Mouse (Mus musculus) adrenal gland, adult 2 months (tissue): ENCODE measurements at regions not wholly inside any gene's neighbourhood (a gene's known extent, or its start where the extent isn't known, plus 50 kb on each side); places are given as distances from the start of the nearest gene placed in this dataset.

Experiments
- DNase-seq: peaks from one replicate; pipeline ENCODE4 v3.0.0; 2021

DNA sequence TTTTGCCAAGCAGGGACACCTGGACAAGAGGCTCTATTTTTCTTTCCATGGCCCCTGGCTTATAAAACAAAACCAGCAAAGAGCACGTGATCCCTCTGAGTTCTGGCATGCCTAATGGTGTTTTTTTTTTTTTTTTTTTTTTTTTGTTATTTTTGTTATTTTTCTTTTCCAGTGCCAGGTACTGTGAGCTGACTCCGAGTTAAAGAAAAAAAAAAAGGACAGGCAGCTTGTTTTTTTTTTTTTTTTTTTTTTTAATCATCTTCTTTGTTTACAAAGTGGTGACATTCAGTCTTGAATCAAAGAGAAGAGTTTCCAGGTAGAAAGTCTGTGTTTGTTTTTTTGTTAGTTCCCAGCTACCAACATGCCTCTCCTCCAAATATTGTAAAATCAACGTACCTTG is 263.8 kb downstream of the Bcl11a start:
- DNase-seq, result no peak

DNA sequence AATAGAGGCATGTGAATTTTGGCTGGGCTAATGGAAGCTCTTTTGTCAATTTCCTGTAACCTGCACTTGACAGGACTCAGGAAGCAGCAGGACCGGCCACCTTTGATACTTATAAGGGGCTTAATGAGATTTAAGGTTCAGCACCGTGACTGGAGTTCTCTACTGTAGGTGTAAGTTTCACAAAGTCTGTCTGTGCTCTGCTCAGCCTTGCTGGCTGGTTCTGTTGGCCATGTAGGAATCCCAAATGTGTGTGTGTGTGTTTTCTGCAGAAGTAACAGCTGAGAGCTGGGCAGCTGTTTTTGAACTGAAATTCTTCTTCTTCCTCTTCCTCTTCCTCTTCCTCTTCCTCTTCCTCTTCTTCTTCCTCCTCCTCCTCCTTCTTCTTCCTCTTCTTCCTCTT is 264.3 kb downstream of the Bcl11a start:
- no peak for DNase-seq

GRCm38 (mm10) chr11:24342732-24343131 is 264.9 kb downstream of the Bcl11a start:
- no peak for DNase-seq

DNA sequence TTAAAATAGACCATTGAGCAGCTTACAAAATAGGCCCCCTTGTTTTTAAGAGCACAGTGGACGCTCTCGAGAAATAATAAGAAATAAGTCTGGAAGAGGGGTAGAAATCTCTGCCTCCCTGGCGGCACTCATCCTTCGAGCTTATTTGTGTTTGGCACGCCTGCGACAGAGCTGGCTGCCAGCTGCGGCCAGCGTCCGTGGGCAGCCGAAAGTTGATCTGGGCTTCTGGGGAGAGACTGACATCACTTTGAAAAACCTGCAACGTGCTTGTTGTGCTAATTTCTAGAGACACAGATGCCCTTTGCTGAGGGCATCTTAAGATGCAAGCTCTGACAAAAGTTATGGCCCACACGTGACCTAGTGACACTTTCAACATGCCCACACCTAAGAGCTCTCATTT is 269.4 kb downstream of the Bcl11a start:
- DNase-seq, result no peak

DNA sequence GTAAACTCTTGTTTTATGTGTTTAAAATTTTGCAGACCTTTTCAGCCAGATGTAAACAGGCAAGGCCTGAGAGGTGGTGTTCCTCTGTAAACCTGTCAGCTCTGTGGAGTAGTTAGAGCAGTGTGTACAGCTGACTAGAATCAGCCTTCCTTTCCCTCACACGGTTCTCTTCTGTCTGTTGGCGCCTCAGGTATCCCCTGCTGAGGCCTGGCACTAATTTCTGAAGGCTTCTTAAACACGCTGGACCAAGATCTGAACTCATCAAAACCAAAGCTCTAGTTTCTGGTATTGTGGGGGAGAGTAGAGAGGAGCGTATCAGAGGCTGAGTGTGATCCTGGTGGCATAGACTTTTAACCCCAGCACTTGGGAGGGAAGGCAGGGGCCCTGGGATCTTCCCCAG is 270.9 kb downstream of the Bcl11a start:
- DNase-seq, result no peak

DNA sequence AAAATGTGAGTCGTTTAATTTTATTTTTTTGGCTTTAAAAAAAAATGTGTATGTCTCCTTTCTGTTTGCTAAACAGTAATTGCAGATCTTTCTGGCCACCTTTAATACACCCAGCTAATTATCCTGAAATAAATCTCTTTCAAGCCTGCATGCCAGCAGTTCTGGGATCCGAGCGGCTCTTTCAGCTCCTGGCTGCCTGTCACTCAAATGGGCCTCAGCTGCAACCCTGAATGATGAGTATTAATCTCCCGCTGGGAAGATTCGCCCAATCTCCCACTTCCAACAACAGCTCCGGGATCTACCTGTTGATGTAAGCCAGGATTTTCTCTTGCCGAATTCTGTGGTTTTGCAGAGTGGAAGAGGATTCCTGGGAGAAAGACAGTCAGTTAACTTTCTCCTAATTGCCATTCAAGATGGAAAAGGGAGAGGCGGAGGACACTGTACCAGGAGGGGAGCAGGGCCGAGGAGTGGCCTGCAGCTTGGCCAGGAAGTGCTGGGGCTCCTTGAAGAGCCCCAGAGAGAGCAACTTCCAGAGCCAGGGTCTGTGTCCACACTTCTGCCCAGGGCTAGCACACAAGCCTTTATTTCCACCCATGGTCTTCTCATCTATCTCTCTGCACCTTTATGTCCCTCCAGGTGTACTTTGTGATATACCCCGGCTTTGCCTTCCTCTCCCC is 272.2 kb downstream of the Bcl11a start:
- DNase-seq, result no peak

DNA sequence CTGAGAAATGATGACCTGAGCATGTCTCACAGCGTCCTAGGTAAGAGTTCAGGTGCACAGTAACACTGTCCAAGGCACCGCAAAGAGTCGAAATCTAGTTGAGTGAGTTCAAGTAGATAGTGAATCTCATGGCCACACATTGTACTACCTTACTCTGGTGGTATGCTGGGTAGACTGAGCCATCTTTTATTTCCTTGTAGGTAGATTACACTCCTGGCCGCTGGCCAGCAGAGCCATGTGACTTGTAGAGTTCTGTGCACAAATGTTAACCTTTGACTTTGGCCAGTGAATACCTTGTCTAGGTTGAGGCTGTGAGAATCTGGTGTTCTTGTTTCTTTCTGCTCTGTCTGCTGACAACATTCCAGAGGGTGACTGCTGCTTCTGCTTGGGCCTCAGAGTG is 273.0 kb downstream of the Bcl11a start:
- DNase-seq, result no peak

- no peak for DNase-seq
These were observed 274.2 kb downstream of the Bcl11a start for GRCm38 (mm10) chr11:24352071-24352470.

DNA sequence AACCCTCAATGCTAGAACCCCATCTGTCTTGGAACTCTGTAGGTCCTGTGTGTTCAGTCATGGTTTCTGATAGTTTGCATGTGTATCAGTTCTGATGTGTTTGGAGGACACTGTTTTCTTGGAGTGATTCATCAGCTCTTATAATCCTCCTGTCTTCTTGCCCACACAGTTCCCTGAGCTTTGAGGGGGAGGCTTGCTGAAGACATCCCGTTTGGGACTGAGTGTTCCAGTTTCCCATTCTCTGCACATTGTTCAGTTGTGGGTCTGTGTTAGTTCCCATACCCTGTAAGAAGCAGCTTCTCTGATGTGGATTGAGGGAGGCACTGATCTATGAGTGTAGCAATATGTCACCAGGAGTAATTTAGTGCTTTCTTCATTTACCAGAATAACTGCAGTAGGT is 275.2 kb downstream of the Bcl11a start:
- no peak for DNase-seq

DNA sequence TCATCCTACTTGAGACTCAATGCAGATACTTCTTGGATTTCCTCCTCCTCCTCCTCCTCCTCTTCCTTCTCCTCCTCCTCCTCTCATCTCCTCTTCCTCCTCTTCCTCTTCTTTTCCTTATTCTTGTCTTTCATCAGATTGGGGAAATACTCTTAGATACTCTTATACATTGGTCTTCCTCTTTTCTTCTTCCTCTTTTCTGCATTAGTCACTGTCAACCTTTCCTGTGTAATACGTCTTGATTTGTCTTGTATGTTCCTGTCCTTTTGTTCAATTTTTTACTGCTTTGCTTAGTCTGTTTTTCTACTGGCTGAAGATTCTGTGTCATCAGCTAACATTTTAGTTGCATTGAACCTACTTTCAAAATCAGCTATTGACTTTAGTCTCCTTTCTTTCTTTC is 279.5 kb downstream of the Bcl11a start:
- no peak for DNase-seq

- DNase-seq, result no peak
These were observed 281.2 kb downstream of the Bcl11a start for GRCm38 (mm10) chr11:24359086-24359485.

DNA sequence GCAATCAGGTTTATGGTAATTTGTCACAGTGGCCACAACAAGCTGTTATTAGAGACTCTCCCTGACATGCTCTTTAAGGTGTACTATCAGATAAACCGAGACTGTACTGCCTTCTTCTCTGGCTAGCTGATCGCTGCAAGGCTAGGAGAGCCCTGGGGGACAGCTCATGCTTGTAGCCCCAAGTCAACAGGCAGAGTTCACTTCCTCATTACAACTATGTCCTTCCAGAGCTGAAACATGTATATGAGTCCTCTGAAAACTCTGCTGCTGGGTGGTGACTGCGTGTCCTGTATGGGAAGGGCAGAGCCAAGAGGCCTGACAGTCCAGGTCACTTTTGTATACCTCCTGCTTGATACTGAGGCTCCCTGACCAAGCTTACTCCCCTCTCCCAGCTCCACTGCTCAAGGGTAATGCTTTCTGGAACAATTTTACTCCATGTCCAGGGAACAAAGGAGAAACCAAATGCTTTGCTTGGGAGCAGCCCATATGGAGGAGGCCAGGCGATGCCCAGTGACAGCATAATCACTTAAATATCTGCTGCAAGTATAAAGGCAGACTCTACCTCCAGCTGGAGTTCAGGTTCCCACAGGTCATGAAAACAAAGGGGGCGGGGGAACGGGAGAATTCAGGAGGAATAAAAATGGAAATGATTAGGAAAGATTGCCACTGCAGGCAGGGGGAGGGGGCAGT is 284.3 kb downstream of the Bcl11a start:
- no peak for DNase-seq

DNA sequence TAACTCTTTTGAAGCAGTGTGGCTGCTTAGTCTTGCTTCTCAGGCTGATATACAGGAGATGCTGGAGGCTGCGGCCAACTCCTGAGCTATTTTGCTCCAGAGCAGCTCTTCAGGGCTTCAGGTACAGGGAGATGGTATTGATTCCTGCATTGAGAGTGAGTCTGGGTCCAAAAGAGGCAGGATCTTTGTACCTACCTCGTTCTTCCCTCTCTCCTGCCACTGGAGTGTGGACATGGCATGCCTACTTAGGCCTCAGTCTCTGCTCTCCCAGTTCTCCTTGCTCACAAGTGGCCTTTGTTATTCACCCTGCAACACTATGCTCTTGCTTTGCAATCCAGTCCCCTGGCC is 284.8 kb downstream of the Bcl11a start:
- DNase-seq, result no peak

GRCm38 (mm10) chr11:24363418-24364364 is 285.8 kb downstream of the Bcl11a start:
- DNase-seq, result no peak

DNA sequence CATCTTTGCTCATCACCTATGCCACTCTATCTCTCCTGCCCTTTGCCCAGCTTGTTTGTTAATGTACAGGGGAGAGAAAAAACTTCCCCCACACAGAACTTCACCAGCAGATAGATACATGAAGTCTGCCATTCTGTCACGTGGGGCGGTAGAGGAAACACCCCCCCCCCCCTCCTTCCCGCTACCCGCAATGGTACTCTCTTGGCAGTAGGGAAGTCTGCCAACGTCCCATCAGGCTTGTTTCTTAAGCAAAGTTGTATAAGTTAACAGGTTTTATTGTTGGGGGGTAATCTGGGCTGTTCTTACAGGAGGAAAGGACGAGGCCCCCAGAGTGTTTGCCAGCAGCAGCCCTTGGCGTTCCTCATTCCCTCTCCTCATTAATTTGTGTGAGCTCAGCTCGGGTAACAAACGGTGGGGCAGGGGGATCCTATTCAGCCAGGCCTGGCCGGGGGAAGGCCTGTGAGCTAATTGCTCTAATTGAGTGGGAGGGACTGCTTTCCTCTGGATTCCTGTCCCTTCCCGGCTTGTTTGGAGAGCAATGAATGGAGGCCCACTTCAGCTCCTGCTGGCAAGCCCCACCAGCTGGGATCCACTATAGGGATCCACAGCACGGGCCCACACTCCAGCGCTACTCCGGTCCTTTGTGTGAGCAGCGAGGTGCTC is 292.5 kb downstream of the Bcl11a start:
- DNase-seq, result no peak

- DNase-seq, result no peak
These were observed 293.2 kb downstream of the Bcl11a start for GRCm38 (mm10) chr11:24370861-24371686.

DNA sequence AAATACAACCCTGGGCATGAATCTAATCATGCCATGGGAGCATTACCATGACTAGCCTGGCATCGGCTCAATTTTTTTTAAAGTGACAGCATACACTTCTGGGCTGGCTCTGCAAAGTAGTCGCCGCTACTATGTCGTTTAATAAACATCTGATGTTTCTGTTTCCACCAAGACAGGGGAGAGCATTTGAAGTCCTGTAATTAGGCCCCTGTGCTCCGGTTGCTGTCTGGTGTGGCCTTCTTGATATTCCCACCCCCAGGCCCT is 293.8 kb downstream of the Bcl11a start:
- no peak for DNase-seq

GRCm38 (mm10) chr11:24371963-24372362 is 294.1 kb downstream of the Bcl11a start:
- DNase-seq, result peak; percentile 33

GRCm38 (mm10) chr11:24372616-24373015 is 294.8 kb downstream of the Bcl11a start:
- DNase-seq, result no peak

DNA sequence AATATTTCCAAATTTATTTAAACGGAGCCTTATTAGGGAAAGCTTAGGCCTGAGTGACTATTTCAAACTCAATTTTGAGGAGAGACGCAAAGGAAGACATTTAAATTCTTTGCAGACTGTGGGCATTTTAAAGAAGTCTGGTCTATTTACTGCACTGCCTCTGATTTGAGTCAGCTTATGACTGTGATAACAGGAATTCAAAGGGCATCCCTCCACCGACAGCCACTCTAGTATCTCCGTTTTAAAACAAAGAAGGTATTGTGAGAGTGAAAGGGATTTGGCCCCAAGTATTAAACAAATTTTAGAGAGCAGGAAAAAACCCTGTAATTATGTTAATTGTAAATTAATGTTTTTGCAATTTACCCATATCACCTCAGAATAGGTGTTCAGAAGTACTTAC is 295.4 kb downstream of the Bcl11a start:
- DNase-seq, result no peak

DNA sequence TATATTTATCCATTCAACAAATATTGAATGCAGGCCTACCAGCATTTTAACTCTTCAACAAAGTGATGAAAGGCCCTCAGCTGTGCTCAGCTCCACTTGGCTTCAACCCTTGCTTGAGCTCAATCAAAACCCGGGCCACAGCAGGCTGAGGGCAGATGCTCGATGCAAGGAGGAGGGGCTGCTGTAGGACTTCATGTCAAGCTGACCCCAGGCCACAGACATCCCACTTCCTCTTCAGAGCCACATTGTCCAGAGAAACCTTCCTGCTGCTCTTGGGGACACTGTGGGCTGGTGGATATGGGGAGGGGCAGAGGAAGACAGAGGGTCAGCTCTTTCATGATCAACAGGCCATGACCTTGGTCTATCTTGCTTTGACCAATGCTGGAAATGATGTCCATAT is 299.7 kb downstream of the Bcl11a start:
- DNase-seq, result no peak

- no peak for DNase-seq
These were observed 312.7 kb downstream of the Bcl11a start for GRCm38 (mm10) chr11:24390578-24390977.
